Mouse (Mus musculus) ES-Bruce4 (cell line): ENCODE data around the gene Ptprj.

Experiments
- CTCF ChIP-seq: IDR thresholded peaks from one replicate; pipeline ENCODE4 v1.8.1; 2011; ENCODE audit warnings: low read depth, low read length
- EP300 ChIP-seq: IDR thresholded peaks from 2 replicates; pipeline ENCODE4 v1.6.1; 2011; ENCODE audit warnings: low read depth, low read length; ENCODE audit not compliant: insufficient read depth
- POLR2A ChIP-seq: IDR thresholded peaks from one replicate; pipeline ENCODE4 v1.8.1; 2011; ENCODE audit warnings: low read length; ENCODE audit not compliant: insufficient read depth

- no peak for TF ChIP-seq CTCF
- no peak for TF ChIP-seq POLR2A
- TF ChIP-seq EP300, result no peak
Measured at GRCm38 (mm10) chr2:90583628-90584131, 3.2 kb upstream of the Ptprj start.
